Mouse (Mus musculus): ENCODE results near the gene Gm8439. TPM values are rescaled to one million over a fixed set of nuclear protein-coding genes. Genes with fewer than 3 reads are reported as not detected.

Gm8439 gene
- polyA plus RNA-seq (2015; fragmentation: Nextera tagmentation; extraction: Ambion mirVana), result not detected in 2 replicates

GRCm38 (mm10) chr4:120588445-120588844, at the start of gene Gm8439:
Gene Gm8439, plus strand, starts transcription at chr4:120588745.
- H3K4me1 ChIP-seq (ENCODE audit: control insufficient read depth, insufficient read depth, low read length), result peaks cover 7% of the 10 kb centered on the region
- 32% methylated on average over 4 of the region's 4 CpGs for WGBS
- H3K27me3 ChIP-seq (ENCODE audit: control insufficient read depth, insufficient read depth, low read length), result no peaks in the 10 kb centered on the region
- peak within 1 kb of the TSS; percentile 28; the same call in 1 of the 2 replicates for H3K9ac ChIP-seq (ENCODE audit: low read length)
- H3K9me3 ChIP-seq (replicated peaks; ENCODE audit: control insufficient read depth, low read length), result no peaks in the 10 kb centered on the region
- no peak for ATAC-seq (ENCODE audit: insufficient read depth, low FRiP score)
- H3K27ac ChIP-seq (ENCODE audit: low read length), result no peak within 1 kb of the TSS
- H3K4me2 ChIP-seq (ENCODE audit: low read depth, low read length), result no peak within 1 kb of the TSS
- no peak within 1 kb of the TSS for H3K4me3 ChIP-seq (replicated peaks; ENCODE audit: low read length)
- no peaks in the 10 kb centered on the region for H3K36me3 ChIP-seq (ENCODE audit: control insufficient read depth, insufficient read depth, low read length)

- no peaks in the 10 kb centered on the region for H3K9me3 ChIP-seq (replicated peaks; ENCODE audit: control insufficient read depth, low read length)
- ATAC-seq (ENCODE audit: insufficient read depth, low FRiP score), result no peak
- H3K4me3 ChIP-seq (replicated peaks; ENCODE audit: low read length), result no peak overlapping the region
- H3K27me3 ChIP-seq (ENCODE audit: control insufficient read depth, insufficient read depth, low read length), result no peaks in the 10 kb centered on the region
- H3K27ac ChIP-seq (ENCODE audit: low read length), result no peak overlapping the region
- H3K4me2 ChIP-seq (ENCODE audit: low read depth, low read length), result no peak overlapping the region
- H3K36me3 ChIP-seq (ENCODE audit: control insufficient read depth, insufficient read depth, low read length), result peaks cover 41% of the 10 kb centered on the region
- WGBS, result 58% methylated on average over 1 of the region's 1 CpGs
- H3K4me1 ChIP-seq (ENCODE audit: control insufficient read depth, insufficient read depth, low read length), result no peaks in the 10 kb centered on the region
- H3K9ac ChIP-seq (ENCODE audit: low read length), result no peak overlapping the region
Observed at GRCm38 (mm10) chr4:120544896-120545295, 43.6 kb upstream of the Gm8439 start.

DNA sequence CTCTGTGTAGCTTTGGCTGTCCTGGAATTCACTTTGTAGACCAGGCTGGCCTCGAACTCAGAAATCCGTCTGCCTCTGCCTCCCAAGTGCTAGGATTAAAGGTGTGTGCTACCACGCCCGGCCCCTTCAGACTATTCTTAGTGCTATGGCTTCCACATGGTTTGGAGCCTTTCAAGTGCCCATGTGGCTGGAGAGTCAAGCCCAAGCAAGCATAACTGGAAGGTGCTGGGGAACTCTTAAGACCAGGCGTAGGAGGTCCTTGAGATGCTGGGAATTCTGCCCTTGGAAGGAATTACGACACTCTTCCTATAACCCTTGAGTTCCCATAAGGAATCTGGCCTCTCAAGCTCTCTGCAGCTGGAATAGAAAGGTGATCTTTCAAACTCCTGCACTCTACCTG, 32.0 kb upstream of the Gm8439 start:
- 88% methylated on average over 6 of the region's 6 CpGs for WGBS
- peaks cover 12% of the 10 kb centered on the region for H3K36me3 ChIP-seq (ENCODE audit: control insufficient read depth, insufficient read depth, low read length)
- no peaks in the 10 kb centered on the region for H3K9me3 ChIP-seq (replicated peaks; ENCODE audit: control insufficient read depth, low read length)
- no peak overlapping the region for H3K9ac ChIP-seq (ENCODE audit: low read length)
- no peak overlapping the region for H3K27ac ChIP-seq (ENCODE audit: low read length)
- H3K27me3 ChIP-seq (ENCODE audit: control insufficient read depth, insufficient read depth, low read length), result no peaks in the 10 kb centered on the region
- no peak overlapping the region for H3K4me3 ChIP-seq (replicated peaks; ENCODE audit: low read length)
- H3K4me1 ChIP-seq (ENCODE audit: control insufficient read depth, insufficient read depth, low read length), result no peaks in the 10 kb centered on the region
- no peak overlapping the region for H3K4me2 ChIP-seq (ENCODE audit: low read depth, low read length)
- ATAC-seq (ENCODE audit: insufficient read depth, low FRiP score), result no peak

DNA sequence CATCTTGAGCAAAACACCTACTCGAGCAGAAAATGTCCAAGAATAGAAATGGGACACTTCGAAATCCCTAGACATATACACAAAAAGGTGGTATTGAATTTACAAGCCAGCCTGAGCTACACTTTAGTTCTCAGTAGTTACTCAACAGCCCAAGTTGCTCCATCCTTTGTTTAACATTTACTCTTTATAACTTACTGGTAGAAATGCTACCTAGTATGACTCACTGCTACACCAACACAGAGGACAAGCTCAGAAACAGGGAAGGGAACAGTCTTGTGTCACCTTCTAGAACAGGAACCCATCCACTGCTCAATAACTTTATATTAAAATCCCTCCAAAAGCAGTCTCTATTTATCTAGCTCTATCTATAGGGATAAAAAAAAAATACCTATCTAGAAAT, 22.8 kb upstream of the Gm8439 start:
- Histone ChIP-seq H3K4me3 (replicated peaks; ENCODE audit: low read length) (no peak overlapping the region), H3K4me1 (ENCODE audit: control insufficient read depth, insufficient read depth, low read length) (peaks cover 14% of the 10 kb centered on the region), H3K36me3 (ENCODE audit: control insufficient read depth, insufficient read depth, low read length) (no peaks in the 10 kb centered on the region), H3K27ac (ENCODE audit: low read length) (no peak overlapping the region), H3K27me3 (ENCODE audit: control insufficient read depth, insufficient read depth, low read length) (no peaks in the 10 kb centered on the region), H3K4me2 (ENCODE audit: low read depth, low read length) (no peak overlapping the region), H3K9ac (ENCODE audit: low read length) (no peak overlapping the region), H3K9me3 (replicated peaks; ENCODE audit: control insufficient read depth, low read length) (no peaks in the 10 kb centered on the region)
- WGBS, result 88% methylated on average over 2 of the region's 2 CpGs
- ATAC-seq (ENCODE audit: insufficient read depth, low FRiP score), result no peak

- Histone ChIP-seq H3K4me1 (ENCODE audit: control insufficient read depth, insufficient read depth, low read length) (peaks cover 17% of the 10 kb centered on the region), H3K9me3 (replicated peaks; ENCODE audit: control insufficient read depth, low read length) (no peaks in the 10 kb centered on the region), H3K9ac (ENCODE audit: low read length) (0 out of 2 replicates have a peak overlapping the region, but pooled peaks have one; percentile 29), H3K4me2 (ENCODE audit: low read depth, low read length) (peak overlapping the region; percentile 85), H3K4me3 (replicated peaks; ENCODE audit: low read length) (peak overlapping the region; percentile 27), H3K27me3 (ENCODE audit: control insufficient read depth, insufficient read depth, low read length) (no peaks in the 10 kb centered on the region), H3K36me3 (ENCODE audit: control insufficient read depth, insufficient read depth, low read length) (no peaks in the 10 kb centered on the region), H3K27ac (ENCODE audit: low read length) (peak overlapping the region; percentile 76)
- ATAC-seq (ENCODE audit: insufficient read depth, low FRiP score), result no peak
- 21% methylated on average over 5 of the region's 5 CpGs for WGBS
Observed at GRCm38 (mm10) chr4:120568005-120568404, 20.5 kb upstream of the Gm8439 start.

DNA sequence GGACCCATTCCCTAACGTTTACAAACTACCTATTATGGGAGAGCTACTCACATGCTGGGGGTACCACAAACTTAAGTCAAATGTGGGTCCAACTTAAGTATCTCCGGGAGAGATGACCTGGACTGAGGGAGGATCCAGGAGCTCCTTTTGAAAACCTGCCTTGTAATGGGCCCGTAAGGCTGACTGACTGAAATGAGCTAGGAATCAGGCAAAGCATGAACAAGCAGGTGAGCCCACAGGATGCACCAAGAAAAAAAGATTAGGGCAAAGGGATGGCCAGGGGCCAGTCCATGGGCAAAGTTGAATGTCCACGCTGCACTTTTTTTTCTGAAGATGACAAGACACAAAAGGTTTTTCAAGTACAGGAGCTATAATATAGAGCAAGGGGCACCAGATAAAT, 19.5 kb upstream of the Gm8439 start:
- WGBS, result 5% methylated on average over 4 of the region's 4 CpGs
- H3K27me3 ChIP-seq (ENCODE audit: control insufficient read depth, insufficient read depth, low read length), result no peaks in the 10 kb centered on the region
- ATAC-seq (ENCODE audit: insufficient read depth, low FRiP score), result no peak
- H3K27ac ChIP-seq (ENCODE audit: low read length), result peak overlapping the region; percentile 89
- no peaks in the 10 kb centered on the region for H3K9me3 ChIP-seq (replicated peaks; ENCODE audit: control insufficient read depth, low read length)
- peak overlapping the region; percentile 90 for H3K4me3 ChIP-seq (replicated peaks; ENCODE audit: low read length)
- no peaks in the 10 kb centered on the region for H3K36me3 ChIP-seq (ENCODE audit: control insufficient read depth, insufficient read depth, low read length)
- H3K9ac ChIP-seq (ENCODE audit: low read length), result peak overlapping the region; percentile 94
- peaks cover 17% of the 10 kb centered on the region for H3K4me1 ChIP-seq (ENCODE audit: control insufficient read depth, insufficient read depth, low read length)
- peak overlapping the region; percentile 85 for H3K4me2 ChIP-seq (ENCODE audit: low read depth, low read length)

- peak; percentile 97 for ATAC-seq (ENCODE audit: insufficient read depth, low FRiP score)
- Histone ChIP-seq H3K27ac (ENCODE audit: low read length) (peak within 1 kb of the TSS; percentile 89), H3K4me1 (ENCODE audit: control insufficient read depth, insufficient read depth, low read length) (peaks cover 17% of the 10 kb centered on the region), H3K4me2 (ENCODE audit: low read depth, low read length) (peak within 1 kb of the TSS; percentile 85), H3K4me3 (replicated peaks; ENCODE audit: low read length) (peak within 1 kb of the TSS; percentile 90), H3K9ac (ENCODE audit: low read length) (peak within 1 kb of the TSS; percentile 94), H3K27me3 (ENCODE audit: control insufficient read depth, insufficient read depth, low read length) (no peaks in the 10 kb centered on the region), H3K9me3 (replicated peaks; ENCODE audit: control insufficient read depth, low read length) (no peaks in the 10 kb centered on the region), H3K36me3 (ENCODE audit: control insufficient read depth, insufficient read depth, low read length) (no peaks in the 10 kb centered on the region)
- WGBS, result under 1% methylated on average over 92 of the region's 97 CpGs
Observed at GRCm38 (mm10) chr4:120569486-120570437, 18.8 kb upstream of the Gm8439 start, which contains the start of gene Ctps. Gene Ctps, minus strand, starts transcription at chr4:120570276.

GRCm38 (mm10) chr4:120570438-120571069, 18.0 kb upstream of the Gm8439 start:
- Histone ChIP-seq H3K9me3 (replicated peaks; ENCODE audit: control insufficient read depth, low read length) (no peaks in the 10 kb centered on the region), H3K4me2 (ENCODE audit: low read depth, low read length) (peak overlapping the region; percentile 57), H3K27ac (ENCODE audit: low read length) (peak overlapping the region; percentile 89), H3K4me1 (ENCODE audit: control insufficient read depth, insufficient read depth, low read length) (peaks cover 17% of the 10 kb centered on the region), H3K36me3 (ENCODE audit: control insufficient read depth, insufficient read depth, low read length) (no peaks in the 10 kb centered on the region), H3K4me3 (replicated peaks; ENCODE audit: low read length) (peak overlapping the region; percentile 90), H3K27me3 (ENCODE audit: control insufficient read depth, insufficient read depth, low read length) (no peaks in the 10 kb centered on the region), H3K9ac (ENCODE audit: low read length) (peak overlapping the region; percentile 80)
- WGBS, result under 1% methylated on average over 27 of the region's 27 CpGs
- peak; percentile 58 for ATAC-seq (ENCODE audit: insufficient read depth, low FRiP score)

GRCm38 (mm10) chr4:120571070-120571464, 17.5 kb upstream of the Gm8439 start:
- peak overlapping the region; percentile 90 for H3K4me3 ChIP-seq (replicated peaks; ENCODE audit: low read length)

More at GRCm38 (mm10) chr4:120571070-120571464, 17.5 kb upstream of the Gm8439 start:
- Histone ChIP-seq H3K27ac (ENCODE audit: low read length) (0 out of 2 replicates have a peak overlapping the region, but pooled peaks have one; percentile 50), H3K9ac (ENCODE audit: low read length) (no peak overlapping the region), H3K36me3 (ENCODE audit: control insufficient read depth, insufficient read depth, low read length) (no peaks in the 10 kb centered on the region), H3K27me3 (ENCODE audit: control insufficient read depth, insufficient read depth, low read length) (no peaks in the 10 kb centered on the region), H3K9me3 (replicated peaks; ENCODE audit: control insufficient read depth, low read length) (no peaks in the 10 kb centered on the region), H3K4me2 (ENCODE audit: low read depth, low read length) (peak overlapping the region; percentile 57), H3K4me1 (ENCODE audit: control insufficient read depth, insufficient read depth, low read length) (peaks cover 17% of the 10 kb centered on the region)
- WGBS, result 55% methylated on average over 3 of the region's 3 CpGs
- no peak for ATAC-seq (ENCODE audit: insufficient read depth, low FRiP score)

All from stomach, embryonic 16.5 days (tissue).